Mouse (Mus musculus) liver, postnatal 0 days (tissue): ENCODE measurements at regions not wholly inside any gene's neighbourhood (a gene's known extent, or its start where the extent isn't known, plus 50 kb on each side); places are given as distances from the start of the nearest gene placed in this dataset.

Experiments used
- ATAC-seq: fragments of 200-750 bp; cut with Nextera tagmentation; 2 replicates; pipeline ENCODE4 v1.8.0; 2017; ENCODE audit warnings: mild to moderate bottlenecking, moderate library complexity
- DNase-seq: peaks from one replicate; pipeline ENCODE4 v3.0.0-alpha.2; 2016
- H3K27ac ChIP-seq: fragments of 300-500 bp; sonication (generic); 2 replicates; pipeline ENCODE4 v1.5.1; 2014; ENCODE audit warnings: antibody characterized with exemption, moderate library complexity, mild to moderate bottlenecking, low read depth
- H3K27me3 ChIP-seq: fragments of 300-500 bp; sonication (generic); 2 replicates; pipeline ENCODE4 v1.6.1; 2014; ENCODE audit warnings: low read length, control low read depth, mixed read lengths; ENCODE audit not compliant: insufficient read depth
- H3K36me3 ChIP-seq: fragments of 300-500 bp; sonication (generic); replicated peaks from 2 replicates; pipeline ENCODE4 v1.6.1; 2014; ENCODE audit warnings: mild to moderate bottlenecking, control low read depth, low read length, moderate library complexity, mixed read lengths; ENCODE audit not compliant: insufficient read depth
- H3K4me1 ChIP-seq: fragments of 300-500 bp; sonication (generic); 2 replicates; pipeline ENCODE4 v1.6.1; 2014; ENCODE audit warnings: antibody characterized with exemption, mild to moderate bottlenecking, control low read depth; ENCODE audit not compliant: insufficient read depth
- H3K4me2 ChIP-seq: fragments of 300-500 bp; sonication (generic); 2 replicates; pipeline ENCODE4 v1.6.1; 2014; ENCODE audit warnings: low read depth, mild to moderate bottlenecking, low read length, moderate library complexity, mixed read lengths
- H3K4me3 ChIP-seq: fragments of 300-500 bp; sonication (generic); 2 replicates; pipeline ENCODE4 v1.5.1; 2014; ENCODE audit warnings: low read depth, low read length
- H3K9ac ChIP-seq: fragments of 300-500 bp; sonication (generic); replicated peaks from 2 replicates; pipeline ENCODE4 v1.6.1; 2014; ENCODE audit warnings: mild to moderate bottlenecking, moderate library complexity
- H3K9me3 ChIP-seq: fragments of 300-500 bp; sonication (generic); 2 replicates; pipeline ENCODE4 v1.6.1; 2016; ENCODE audit warnings: mild to moderate bottlenecking, control low read depth, low read length, mixed read lengths
- CTCF ChIP-seq: sonication (generic); IDR thresholded peaks from 2 replicates; pipeline ENCODE4 v1.5.1; 2016; ENCODE audit warnings: antibody characterized with exemption, low read depth
- EP300 ChIP-seq: IDR thresholded peaks from 2 replicates; pipeline ENCODE4 v1.6.1; 2016; ENCODE audit warnings: antibody characterized with exemption, low read depth, mild to moderate bottlenecking
- WGBS: fragments of 180-500 bp; shearing (Covaris S2); extraction: QIAGEN DNeasy Blood & Tissue Kit; methylation state at CpG from one replicate; pipeline ENCODE4 v1.1.7; 2014; ENCODE audit not compliant: insufficient replicate concordance; 5-methylcytosine and 5-hydroxymethylcytosine counted together

DNA sequence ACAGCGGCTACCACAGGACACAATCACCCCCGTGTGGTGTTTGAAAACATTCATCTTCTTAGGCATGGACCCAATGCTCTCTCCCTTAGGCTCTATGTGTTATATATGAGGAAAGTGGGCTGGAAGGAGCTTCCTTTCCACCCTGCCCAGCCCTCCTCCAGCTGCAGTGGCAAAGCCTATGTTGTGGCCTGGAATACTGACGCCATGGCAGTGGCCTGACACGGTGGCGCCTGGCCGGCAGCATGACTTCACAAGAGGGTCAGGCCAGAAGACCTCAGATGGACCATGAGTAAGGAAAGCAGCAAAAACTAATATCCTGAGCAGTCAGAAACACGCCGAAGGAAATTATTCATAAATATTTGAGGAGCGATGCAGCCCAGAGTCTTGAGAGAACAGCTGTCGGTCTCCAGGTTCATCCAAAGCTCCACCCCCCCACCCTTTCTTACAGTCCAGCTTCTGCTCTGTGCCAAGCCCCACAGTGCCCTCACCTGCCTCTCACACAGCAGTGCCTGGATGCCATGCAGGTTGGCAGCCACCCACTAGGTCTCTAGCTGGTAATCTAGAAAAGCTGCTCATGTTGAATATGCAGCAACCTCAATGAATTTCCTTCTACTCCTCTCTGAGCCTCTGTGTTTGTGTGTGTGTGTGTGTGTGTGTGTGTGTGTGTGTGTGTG, 577.3 kb upstream of the Clint1 start:
- Histone ChIP-seq H3K4me2 (no peak overlapping the region), H3K36me3 (no peaks in the 10 kb centered on the region), H3K9me3 (no peaks in the 10 kb centered on the region), H3K9ac (no peak overlapping the region), H3K27ac (no peak overlapping the region), H3K4me3 (no peak overlapping the region), H3K27me3 (no peaks in the 10 kb centered on the region), H3K4me1 (no peaks in the 10 kb centered on the region)
- WGBS: 85% methylated on average over 10 of the region's 10 CpGs
- ATAC-seq: no peak
- TF ChIP-seq EP300 (no peak), CTCF (no peak)
- no peak for DNase-seq

DNA sequence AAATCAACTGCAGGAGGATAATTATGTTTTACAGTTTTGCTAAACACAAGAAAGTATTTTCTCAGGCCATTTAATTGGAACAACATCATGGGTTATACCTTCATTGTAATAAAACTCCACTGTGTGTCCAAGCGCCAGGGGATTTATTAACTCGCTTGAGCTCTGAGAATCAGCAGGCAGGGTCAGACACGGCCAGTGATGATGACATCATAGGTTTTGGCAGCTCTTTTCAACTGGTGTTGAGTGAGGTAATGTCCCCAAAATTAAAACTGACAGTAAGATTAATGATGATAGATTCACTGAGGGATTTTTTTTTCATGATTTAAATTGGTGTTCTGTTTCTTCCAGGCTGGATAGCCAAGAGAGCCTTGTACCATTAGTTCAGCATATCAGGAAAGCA, 576.7 kb upstream of the Clint1 start:
- Histone ChIP-seq H3K9ac (no peak overlapping the region), H3K4me2 (no peak overlapping the region), H3K9me3 (no peaks in the 10 kb centered on the region), H3K4me1 (no peaks in the 10 kb centered on the region), H3K4me3 (no peak overlapping the region), H3K27ac (no peak overlapping the region), H3K36me3 (no peaks in the 10 kb centered on the region), H3K27me3 (no peaks in the 10 kb centered on the region)
- ATAC-seq: no peak
- WGBS: 69% methylated on average over 3 of the region's 3 CpGs
- DNase-seq: no peak
- TF ChIP-seq CTCF (no peak), EP300 (no peak)

DNA sequence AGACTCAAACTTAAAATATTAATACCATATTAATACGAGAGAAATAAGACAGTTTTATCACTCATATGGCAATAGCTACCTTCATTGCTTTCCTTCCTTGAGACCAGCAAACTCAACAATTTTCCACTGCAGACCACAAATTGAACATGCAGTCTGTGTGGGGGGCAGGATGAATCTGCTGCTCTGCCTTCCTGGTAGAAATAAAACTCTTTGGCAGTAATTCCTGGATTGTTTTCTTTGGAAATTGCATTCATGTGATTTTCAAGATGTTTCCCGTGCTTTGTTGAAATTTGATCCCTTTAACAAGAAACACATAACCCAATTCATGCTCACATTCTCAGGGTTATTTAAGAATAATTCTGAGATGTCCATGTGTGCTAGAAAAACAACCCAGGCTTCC, 555.1 kb upstream of the Clint1 start:
- Histone ChIP-seq H3K4me3 (no peak overlapping the region), H3K9me3 (no peaks in the 10 kb centered on the region), H3K36me3 (no peaks in the 10 kb centered on the region), H3K27ac (no peak overlapping the region), H3K4me1 (no peaks in the 10 kb centered on the region), H3K9ac (no peak overlapping the region), H3K4me2 (no peak overlapping the region), H3K27me3 (no peaks in the 10 kb centered on the region)
- WGBS: 70% methylated on average over 2 of the region's 2 CpGs
- no peak for DNase-seq
- TF ChIP-seq EP300: no peak
- no peak for TF ChIP-seq CTCF
- ATAC-seq: no peak

DNA sequence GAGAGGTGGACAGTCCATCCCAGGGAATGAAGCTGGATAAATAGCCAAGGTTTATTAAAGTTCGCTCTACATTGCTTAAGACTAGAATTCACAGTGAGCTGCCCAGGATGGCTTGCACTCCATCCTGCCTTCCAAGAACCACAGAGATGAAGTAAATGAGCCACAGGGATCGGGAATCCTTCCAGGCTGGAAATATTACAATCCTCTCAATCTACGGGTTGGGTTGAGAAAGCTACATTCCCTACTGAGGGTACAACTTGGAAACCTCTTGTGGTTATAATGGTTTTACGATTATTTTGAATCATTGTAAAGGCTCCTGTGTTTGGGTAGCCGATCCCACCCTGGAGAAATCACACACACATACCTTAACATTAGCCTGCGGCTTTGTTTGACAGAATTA, 539.9 kb upstream of the Clint1 start:
- Histone ChIP-seq H3K9ac (no peak overlapping the region), H3K4me2 (no peak overlapping the region), H3K36me3 (no peaks in the 10 kb centered on the region), H3K27me3 (no peaks in the 10 kb centered on the region), H3K4me3 (no peak overlapping the region), H3K4me1 (no peaks in the 10 kb centered on the region), H3K9me3 (no peaks in the 10 kb centered on the region), H3K27ac (no peak overlapping the region)
- TF ChIP-seq CTCF (no peak), EP300 (no peak)
- ATAC-seq (no peak), DNase-seq (no peak)
- 75% methylated on average over 6 of the region's 6 CpGs for WGBS

DNA sequence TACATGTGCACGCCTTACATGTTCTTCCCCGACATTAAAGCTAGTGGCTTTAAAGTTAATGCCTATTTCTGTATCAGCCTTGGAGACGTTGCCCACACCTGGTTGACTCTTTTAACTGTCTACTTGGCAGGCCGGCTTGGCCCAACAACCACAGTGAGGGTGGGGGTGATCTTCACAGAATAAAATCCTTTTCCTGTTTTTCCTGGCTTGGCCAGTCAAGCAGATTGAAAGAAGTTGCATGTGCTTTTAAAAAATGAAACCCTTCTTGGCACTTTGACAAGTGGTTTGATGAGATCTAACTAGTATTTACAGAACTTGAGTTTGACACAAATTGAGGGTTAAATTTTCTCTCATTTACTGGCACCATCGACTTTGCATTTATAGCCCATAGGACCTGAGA, 528.1 kb upstream of the Clint1 start:
- peak; percentile 41; the same call in 1 of the 2 replicates for ATAC-seq
- H3K4me3 ChIP-seq: no peak overlapping the region
- no peak overlapping the region for H3K4me2 ChIP-seq
- H3K36me3 ChIP-seq: no peaks in the 10 kb centered on the region
- no peaks in the 10 kb centered on the region for H3K4me1 ChIP-seq
- peak; percentile 22 for DNase-seq
- TF ChIP-seq EP300 (peak; percentile 49; the same call in 1 of the 2 replicates), CTCF (no peak)
- H3K9ac ChIP-seq: no peak overlapping the region
- H3K27ac ChIP-seq: peak overlapping the region; percentile 50
- WGBS: 61% methylated on average over 5 of the region's 5 CpGs
- H3K9me3 ChIP-seq: no peaks in the 10 kb centered on the region
- H3K27me3 ChIP-seq: no peaks in the 10 kb centered on the region

DNA sequence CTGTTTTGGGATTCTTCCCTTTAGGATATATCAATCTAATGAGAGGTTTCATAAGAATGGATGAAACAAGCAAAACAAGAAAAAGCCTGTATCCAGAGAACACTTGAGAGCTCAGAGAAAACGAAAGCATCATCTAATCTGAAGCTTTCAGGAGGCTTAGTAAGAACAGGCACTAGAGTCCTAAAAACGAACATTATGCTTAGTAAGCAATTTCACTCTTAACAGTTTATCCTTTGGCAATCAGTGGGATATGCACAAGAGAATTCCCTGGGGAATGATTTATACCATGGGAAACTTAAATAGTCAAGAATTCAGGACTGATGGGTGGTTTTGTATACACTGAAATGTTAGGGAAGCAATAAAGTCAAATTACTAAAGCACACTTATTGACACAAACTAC, 521.5 kb upstream of the Clint1 start:
- DNase-seq (no peak), ATAC-seq (no peak)
- 50% methylated on average over 2 of the region's 2 CpGs for WGBS
- no peak overlapping the region for H3K4me3 ChIP-seq
- no peak for TF ChIP-seq EP300
- no peak for TF ChIP-seq CTCF
- no peak overlapping the region for H3K9ac ChIP-seq
- no peak overlapping the region for H3K4me2 ChIP-seq
- no peaks in the 10 kb centered on the region for H3K27me3 ChIP-seq
- no peaks in the 10 kb centered on the region for H3K9me3 ChIP-seq
- no peak overlapping the region for H3K27ac ChIP-seq
- H3K4me1 ChIP-seq: no peaks in the 10 kb centered on the region
- no peaks in the 10 kb centered on the region for H3K36me3 ChIP-seq

DNA sequence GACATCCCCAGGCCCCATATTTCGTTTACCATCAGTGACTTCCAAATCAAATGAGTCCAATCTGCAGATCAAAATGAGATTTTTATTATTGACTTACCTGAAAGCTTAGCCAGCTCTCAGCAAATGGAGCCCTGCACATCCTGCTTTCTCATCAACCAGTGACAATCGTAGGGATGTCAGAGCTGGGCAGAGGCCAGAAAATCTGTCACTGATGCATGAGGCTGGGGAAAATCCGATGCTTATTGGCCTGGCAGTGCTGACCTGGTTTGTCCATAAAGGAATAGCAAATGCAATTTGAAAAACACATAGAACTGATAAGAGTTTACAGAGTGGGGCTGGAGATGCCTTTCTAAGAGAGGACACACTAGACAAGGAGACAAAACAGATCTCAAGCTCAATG, 518.1 kb upstream of the Clint1 start:
- Histone ChIP-seq H3K9me3 (no peaks in the 10 kb centered on the region), H3K4me3 (no peak overlapping the region), H3K36me3 (no peaks in the 10 kb centered on the region), H3K9ac (no peak overlapping the region), H3K27me3 (no peaks in the 10 kb centered on the region), H3K4me1 (no peaks in the 10 kb centered on the region), H3K27ac (no peak overlapping the region), H3K4me2 (no peak overlapping the region)
- no peak for TF ChIP-seq CTCF
- DNase-seq: no peak
- ATAC-seq: no peak
- 60% methylated on average over 3 of the region's 3 CpGs for WGBS
